Mouse (Mus musculus) neural tube, embryonic 12.5 days (tissue): Measurements from ENCODE around the gene Tmem39a. TPM values are rescaled to one million over a fixed set of nuclear protein-coding genes. Genes with fewer than 3 reads are reported as not detected.

Experiments used
- polyA plus RNA-seq: library from polyadenylated mRNA; unstranded; fragments of >200 nt; fragmentation: Nextera tagmentation; extraction: Ambion mirVana; gene quantifications from 2 replicates; pipeline ENCODE4 v1.2.1, GENCODE M21; 2016

Gene Tmem39a
- polyA plus RNA-seq, 1 experiment from 2014 or later = 67.1 TPM

Other genes with a start within 250 kb of the Tmem39a start
- gene Maats1, start 216.6 kb upstream of the Tmem39a start, polyA plus RNA-seq = 0.22 and 0.25 TPM in 2 replicates
- gene Cox17, start 211.7 kb upstream of the Tmem39a start, polyA plus RNA-seq = 127 and 128 TPM in 2 replicates
- not detected in 2 replicates for gene Gm21987, start 211.7 kb upstream of the Tmem39a start, polyA plus RNA-seq
- 0.61 and 0.94 TPM in 2 replicates for gene Popdc2, start 196.5 kb upstream of the Tmem39a start, polyA plus RNA-seq
- gene Pla1a, start 125.6 kb upstream of the Tmem39a start, polyA plus RNA-seq = 0.28 and 0.42 TPM in 2 replicates
- gene Adprh, start 106.0 kb upstream of the Tmem39a start, polyA plus RNA-seq = 150 and 156 TPM in 2 replicates
- 0.46 and 0.87 TPM in 2 replicates for gene Cd80, start 103.1 kb upstream of the Tmem39a start, polyA plus RNA-seq
- 31.6 and 38.3 TPM in 2 replicates for gene Timmdc1, start 36.0 kb upstream of the Tmem39a start, polyA plus RNA-seq
- gene Poglut1, start 8.4 kb upstream of the Tmem39a start, polyA plus RNA-seq = 70.2 and 72.9 TPM in 2 replicates
- gene Arhgap31, start 154.6 kb downstream of the Tmem39a start, polyA plus RNA-seq = 8.7 and 10.1 TPM in 2 replicates
- gene B4galt4, start 183.6 kb downstream of the Tmem39a start, polyA plus RNA-seq = 20.7 and 21.4 TPM in 2 replicates
- gene Upk1b, start 241.6 kb downstream of the Tmem39a start, polyA plus RNA-seq = 1.4 and 1.8 TPM in 2 replicates